Mouse (Mus musculus) CH12.LX (cell line): Measurements from ENCODE around the gene Mrpl50. TPM values are rescaled to one million over a fixed set of nuclear protein-coding genes. Genes with fewer than 3 reads are reported as not detected.

Experiments used
- DNase-seq: peaks from one replicate; pipeline ENCODE4 v3.0.0-alpha.2; 2013; ENCODE audit errors: extremely low read depth
- H3K27ac ChIP-seq: 2 replicates; pipeline ENCODE4 v1.5.1; 2012; ENCODE audit warnings: low read depth, mild to moderate bottlenecking, control low read depth, moderate library complexity; ENCODE audit not compliant: insufficient read depth
- H3K27me3 ChIP-seq: replicated peaks from 2 replicates; pipeline ENCODE3; 2012; ENCODE audit warnings: inconsistent platforms
- H3K36me3 ChIP-seq, 2 experiments: replicated peaks in 1 of 2; 2 replicates each; pipeline versions ENCODE3 to v1.6.1; 2012; ENCODE audit warnings: inconsistent platforms in 1 of 2, low read length in 1 of 2, mild to moderate bottlenecking in 1 of 2, mixed read lengths in 1 of 2, moderate library complexity in 1 of 2; ENCODE audit not compliant: control insufficient read depth in 1 of 2, insufficient read depth in 1 of 2
- H3K4me1 ChIP-seq, 2 experiments: 2 replicates each; pipeline ENCODE4 v1.6.1; 2012; ENCODE audit warnings: inconsistent platforms in 1 of 2, moderate library complexity in 1 of 2; ENCODE audit not compliant: insufficient read depth in 2 of 2, control insufficient read depth in 1 of 2
- H3K4me2 ChIP-seq: 2 replicates; pipeline ENCODE4 v1.6.1; 2012; ENCODE audit warnings: low read depth, mild to moderate bottlenecking, control low read depth; ENCODE audit not compliant: poor library complexity, insufficient read depth, severe bottlenecking
- H3K4me3 ChIP-seq, 3 experiments: fragments of 150-350 bp in 1 of 3; sonication (generic) in 1 of 3; replicated peaks in 1 of 3; 2 replicates each; pipeline versions ENCODE3 to v1.5.1; 2011 to 2012; ENCODE audit warnings: low read depth in 2 of 3, low read length in 2 of 3, mild to moderate bottlenecking in 2 of 3, moderate library complexity in 2 of 3, control low read depth in 1 of 3, improper control_type of control experiment in 1 of 3, inconsistent platforms in 1 of 3, mixed read lengths in 1 of 3; ENCODE audit not compliant: poor library complexity in 1 of 3
- H3K79me2 ChIP-seq: replicated peaks from 2 replicates; pipeline ENCODE4 v1.6.1; 2012; ENCODE audit warnings: mild to moderate bottlenecking, moderate library complexity; ENCODE audit not compliant: control insufficient read depth, poor library complexity, insufficient read depth, severe bottlenecking; ENCODE audit errors: extremely low read depth
- H3K9ac ChIP-seq: 2 replicates; pipeline ENCODE4 v1.6.1; 2012; ENCODE audit warnings: low read depth, mild to moderate bottlenecking, control low read depth, moderate library complexity; ENCODE audit not compliant: insufficient read depth
- H3K9me3 ChIP-seq: replicated peaks from 2 replicates; pipeline ENCODE3; 2012; ENCODE audit warnings: low read length, inconsistent platforms, mixed read lengths
- BHLHE40 ChIP-seq: IDR thresholded peaks from 2 replicates; pipeline ENCODE4 v1.6.1; 2011; ENCODE audit warnings: mild to moderate bottlenecking, low read depth, low read length, improper control_type of control experiment
- CTCF ChIP-seq, 2 experiments: IDR thresholded peaks in 1 of 2; conservative IDR thresholded peaks in 1 of 2; 2 replicates each; pipeline ENCODE4 v1.5.1; 2011 to 2012; ENCODE audit warnings: low read depth in 2 of 2, low read length in 2 of 2, improper control_type of control experiment in 1 of 2, inconsistent platforms in 1 of 2, mild to moderate bottlenecking in 1 of 2, moderate library complexity in 1 of 2
- E2F4 ChIP-seq: IDR thresholded peaks from 2 replicates; pipeline ENCODE4 v1.6.1; 2011; ENCODE audit warnings: low read depth, low read length, improper control_type of control experiment; ENCODE audit not compliant: insufficient replicate concordance
- GABPA ChIP-seq: IDR thresholded peaks from 2 replicates; pipeline ENCODE4 v1.6.1; 2012; ENCODE audit warnings: low read depth, low read length, improper control_type of control experiment, inconsistent platforms; ENCODE audit not compliant: insufficient replicate concordance
- IRF4 ChIP-seq: IDR thresholded peaks from 2 replicates; pipeline ENCODE4 v1.6.1; 2014; ENCODE audit warnings: low read depth, mild to moderate bottlenecking, inconsistent platforms, low read length, improper control_type of control experiment
- JUN ChIP-seq: IDR thresholded peaks from 2 replicates; pipeline ENCODE4 v1.6.1; 2011; ENCODE audit warnings: low read depth, mild to moderate bottlenecking, low read length, improper control_type of control experiment, moderate library complexity; ENCODE audit not compliant: insufficient read depth
- MAX ChIP-seq: IDR thresholded peaks from 2 replicates; pipeline ENCODE4 v1.6.1; 2011; ENCODE audit warnings: low read length, improper control_type of control experiment
- NRF1 ChIP-seq: IDR thresholded peaks from 2 replicates; pipeline ENCODE4 v1.6.1; 2014; ENCODE audit warnings: low read depth, mild to moderate bottlenecking, inconsistent platforms, low read length, improper control_type of control experiment, moderate library complexity
- POLR2AphosphoS2 ChIP-seq: IDR thresholded peaks from 2 replicates; pipeline ENCODE4 v1.6.1; 2011; ENCODE audit warnings: low read depth, low read length, improper control_type of control experiment
- RCOR1 ChIP-seq: conservative IDR thresholded peaks from 2 replicates; pipeline ENCODE4 v1.6.1; 2012; ENCODE audit warnings: low read depth, mild to moderate bottlenecking, inconsistent platforms, low read length, improper control_type of control experiment
- SIN3A ChIP-seq: IDR thresholded peaks from 2 replicates; pipeline ENCODE4 v1.6.1; 2012; ENCODE audit warnings: low read length, improper control_type of control experiment, inconsistent platforms
- UBTF ChIP-seq: IDR thresholded peaks from 2 replicates; pipeline ENCODE4 v1.6.1; 2012; ENCODE audit warnings: low read depth, mild to moderate bottlenecking, inconsistent platforms, low read length, improper control_type of control experiment, moderate library complexity
- ZMIZ1 ChIP-seq: IDR thresholded peaks from 2 replicates; pipeline ENCODE4 v1.6.1; 2012; ENCODE audit warnings: low read depth, mild to moderate bottlenecking, inconsistent platforms, low read length, improper control_type of control experiment
- dilution Hi-C: fragments of 300-500 bp; cut with MboI; formaldehyde crosslinking; loops from 2 replicates; pipeline ENCODE4 v1.14.3; 2020; ENCODE audit warnings: low sequenced_read_pairs; ENCODE audit not compliant: extremely low pct_unique_long_range_greater_than_20kb, extremely low pct_ligation_motif_present
- in situ Hi-C: fragments of 300-500 bp; cut with MboI; formaldehyde crosslinking; loops from 3 replicates; pipeline ENCODE4 v1.14.3; 2019; ENCODE audit warnings: low sequenced_read_pairs, low pct_ligation_motif_present, low pct_unique_long_range_greater_than_20kb, mixed read lengths
- polyA plus RNA-seq: library from polyadenylated mRNA; unstranded; fragments of >175 nt; gene quantifications from 2 replicates; pipeline ENCODE4 v1.2.1, GENCODE M21; 2012; ENCODE audit warnings: low read depth; ENCODE audit not compliant: insufficient read length
- total RNA-seq, 2 experiments: library from RNA; depleted of rRNA; stranded (reverse); fragments of 300-350 nt in 1 of 2; fragments of >200 nt in 1 of 2; gene quantifications; 2 replicates each; pipeline ENCODE4 v1.2.3; 2012 to 2014

Gene Mrpl50
- total and polyA plus RNA-seq, 3 experiments: 23.4 to 63.8 (median 46.2) TPM

DNA sequence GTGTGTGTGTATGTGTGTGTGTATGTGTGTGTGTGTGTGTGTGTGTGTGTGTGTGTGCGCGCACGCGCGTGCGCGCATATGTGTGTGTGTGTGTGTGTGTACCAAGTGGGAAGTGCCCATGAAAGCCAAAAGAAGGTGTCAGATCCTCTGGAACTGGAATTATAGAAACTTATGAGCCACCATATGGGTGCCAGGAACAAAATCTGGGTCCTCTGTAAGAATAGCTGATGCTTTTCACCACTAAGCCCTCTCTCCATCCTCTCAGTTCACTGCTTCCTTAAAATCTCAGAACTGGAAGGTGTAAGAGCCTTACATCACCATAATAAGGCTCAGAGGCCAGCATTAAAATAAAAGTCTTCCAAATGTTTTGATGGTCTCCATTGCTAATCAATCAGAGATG lies 36.5 kb upstream of the Mrpl50 start:
- Histone ChIP-seq H3K36me3 (no peaks in the 10 kb centered on the region), H3K4me1 (no peaks in the 10 kb centered on the region; a peak in 1 of 4 replicates), H3K4me2 (no peak overlapping the region), H3K9me3 (no peaks in the 10 kb centered on the region), H3K27me3 (no peaks in the 10 kb centered on the region), H3K9ac (no peak overlapping the region), H3K79me2 (no peaks in the 10 kb centered on the region), H3K4me3 (no peak overlapping the region), H3K27ac (no peak overlapping the region)
- no peak for DNase-seq
- TF ChIP-seq E2F4 (no peak), CTCF (conservative IDR thresholded peaks at IDR 0.05 in 1 of 2, IDR thresholded peaks at IDR 0.05 in 1 of 2; ENCODE audit: low read depth in 2 of 2, low read length in 2 of 2) (no peak), ZMIZ1 (no peak), RCOR1 (no peak)
- in situ Hi-C loops: no loop called here
- dilution Hi-C loops: no loop called here

DNA sequence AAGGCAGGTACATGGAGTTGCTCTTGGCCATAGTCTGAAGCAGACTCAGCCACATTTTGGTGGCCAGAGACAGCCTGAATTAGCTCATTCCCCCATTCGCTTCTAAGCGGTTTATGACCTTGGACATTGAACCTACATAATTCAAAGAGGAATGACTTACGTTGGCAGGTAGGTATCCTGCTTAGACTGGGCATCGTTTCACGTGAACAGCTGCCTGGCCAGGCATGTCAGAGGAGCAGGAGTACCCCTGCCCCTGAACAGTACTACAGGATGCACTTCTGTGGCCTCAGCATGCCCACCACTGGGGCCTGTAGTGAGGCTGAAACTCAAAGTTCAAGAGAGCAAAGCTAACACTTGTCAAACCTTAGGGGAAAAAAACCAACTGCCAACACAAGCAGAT lies 32.5 kb upstream of the Mrpl50 start:
- in situ Hi-C loops (no loop called here), dilution Hi-C loops (no loop called here)
- no peaks in the 10 kb centered on the region for H3K36me3 ChIP-seq

GRCm38 (mm10) chr4:49549383-49549782 lies 28.5 kb upstream of the Mrpl50 start, which contains the start of gene Aldob:
Aldob (minus strand) TSS chr4:49549546.
- Histone ChIP-seq H3K4me2 (no peak within 1 kb of the TSS), H3K4me3 (no peak within 1 kb of the TSS), H3K4me1 (no peaks in the 10 kb centered on the region), H3K9me3 (no peaks in the 10 kb centered on the region), H3K27ac (no peak within 1 kb of the TSS), H3K27me3 (no peaks in the 10 kb centered on the region), H3K9ac (no peak within 1 kb of the TSS), H3K79me2 (no peaks in the 10 kb centered on the region), H3K36me3 (no peaks in the 10 kb centered on the region)
- TF ChIP-seq JUN (no peak), MAX (no peak), BHLHE40 (no peak)
- dilution Hi-C loops: no loop called here
- DNase-seq: no peak
- in situ Hi-C loops: no loop called here

More for the DNA sequence above, 32.5 kb upstream of the Mrpl50 start:
- Histone ChIP-seq H3K27ac (no peak overlapping the region), H3K9ac (no peak overlapping the region), H3K4me2 (no peak overlapping the region), H3K27me3 (no peaks in the 10 kb centered on the region), H3K4me3 (no peak overlapping the region), H3K79me2 (no peaks in the 10 kb centered on the region), H3K9me3 (no peaks in the 10 kb centered on the region), H3K4me1 (no peaks in the 10 kb centered on the region)
- no peak for DNase-seq
- TF ChIP-seq NRF1 (no peak), IRF4 (no peak), RCOR1 (no peak), UBTF (no peak), CTCF (conservative IDR thresholded peaks at IDR 0.05 in 1 of 2, IDR thresholded peaks at IDR 0.05 in 1 of 2; ENCODE audit: low read depth in 2 of 2, low read length in 2 of 2) (no peak), POLR2AphosphoS2 (no peak), BHLHE40 (no peak), GABPA (no peak), E2F4 (no peak), SIN3A (no peak)
